9 mouse cellular contexts compared by ENCODE assay signal in the genomic region with DNA sequence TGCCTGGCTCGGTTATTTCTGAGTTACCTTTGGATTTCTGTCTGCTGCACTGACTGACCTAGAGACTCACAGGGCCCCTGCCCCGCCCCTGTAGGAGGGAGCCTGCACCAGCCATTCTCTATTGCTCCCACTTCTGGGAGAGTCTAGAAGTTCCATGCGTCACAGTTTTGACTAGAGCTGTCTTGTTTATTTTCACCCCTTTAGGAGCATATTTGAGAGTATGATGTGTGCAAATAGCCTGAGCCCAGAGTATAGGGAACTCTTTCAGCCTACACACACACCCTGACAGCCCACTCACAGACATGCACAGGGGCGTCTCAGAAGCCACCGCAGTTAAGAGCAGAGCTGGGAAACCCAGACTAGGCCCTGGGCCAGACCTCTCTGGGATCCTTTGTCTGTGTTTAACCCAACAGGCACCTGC. TPM values are rescaled to one million over a fixed set of nuclear protein-coding genes. Genes with fewer than 3 reads are reported as not detected.
A peak's percentile ranks its signal among the peaks of the same experiment; 100 is the strongest.
DNase-seq lines count a peak whose midpoint lies in the region; ATAC-seq lines count a peak whose summit lies in the region.
"Had no signal": no experiment of that assay in that cellular context is flagged by ENCODE, and none has a peak within 500 bp of the region (broad histone marks: within the 10 kb centered on the region; RNA-seq: fewer than 3 reads in every experiment).

No protein-coding gene starts in this region.

- no peak overlapping the region for H3K4me2 ChIP-seq in heart, embryonic 12.5 days
- no peak overlapping the region for H3K4me2 ChIP-seq in forebrain, embryonic 12.5 days

- no peak overlapping the region for H3K9ac ChIP-seq in heart, embryonic 12.5 days
- H3K9ac ChIP-seq in forebrain, embryonic 12.5 days, result peak overlapping the region; percentile 25; the same call in 1 of the 2 replicates
- H3K9ac ChIP-seq: liver, embryonic 14.5 days had no signal

- no peaks in the 10 kb centered on the region for H3K9me3 ChIP-seq in heart, embryonic 12.5 days (replicated peaks)
- no peaks in the 10 kb centered on the region for H3K9me3 ChIP-seq in forebrain, embryonic 12.5 days

- no peak for DNase-seq in heart, adult 11 months
- peak; percentile 65 for DNase-seq in kidney, postnatal 10 days
- no peak for DNase-seq in layer of hippocampus, postnatal 36 days
- no peak for DNase-seq in cerebellum, postnatal 10 days

- H3K27ac ChIP-seq in heart, embryonic 12.5 days (ENCODE audit: poor library complexity, severe bottlenecking), result peak overlapping the region; percentile 10; the same call in 1 of the 2 replicates
- H3K27ac ChIP-seq in forebrain, embryonic 12.5 days, result peak overlapping the region; percentile 78
- H3K27ac ChIP-seq: liver, embryonic 14.5 days had no signal

- no peaks in the 10 kb centered on the region for H3K36me3 ChIP-seq in heart, embryonic 12.5 days
- 0 out of 2 replicates have a peak, but pooled peaks cover 5% of the 10 kb centered on the region for H3K36me3 ChIP-seq in forebrain, embryonic 12.5 days (replicated peaks)

- ATAC-seq in heart, embryonic 12.5 days (ENCODE audit: insufficient number of reproducible peaks, low FRiP score), result no peak
- ATAC-seq in forebrain, embryonic 12.5 days (ENCODE audit: low FRiP score), result no peak
- ATAC-seq in megakaryocyte progenitor cell, adult 5-6 weeks (replicated peaks; ENCODE audit: poor library complexity), result 0 out of 2 replicates have a peak, but pooled peaks have one; percentile 13
- ATAC-seq in activated CD4-positive, CD25-positive, alpha-beta regulatory T cell, adult 4 months, result no peak

- H3K4me3 ChIP-seq in heart, embryonic 12.5 days, result no peak overlapping the region
- H3K4me3 ChIP-seq in forebrain, embryonic 12.5 days (replicated peaks), result no peak overlapping the region

- WGBS in heart, embryonic 12.5 days, result 62% methylated on average over 5 of the region's 5 CpGs
- 70% methylated on average over 5 of the region's 5 CpGs for WGBS in forebrain, embryonic 12.5 days

- no peaks in the 10 kb centered on the region for H3K27me3 ChIP-seq in heart, embryonic 12.5 days (replicated peaks)
- 0 out of 2 replicates have a peak, but pooled peaks cover 2% of the 10 kb centered on the region for H3K27me3 ChIP-seq in forebrain, embryonic 12.5 days

- H3K4me1 ChIP-seq in heart, embryonic 12.5 days (replicated peaks), result peaks cover 69% of the 10 kb centered on the region
- H3K4me1 ChIP-seq in forebrain, embryonic 12.5 days, result peaks cover 57% of the 10 kb centered on the region

RNA-seq across cellular contexts. Expression of a gene that starts 54.9 kb away (rescaled TPM):
- polyA plus RNA-seq in heart, embryonic 12.5 days (2016; fragmentation: Nextera tagmentation; extraction: Ambion mirVana), result 0.23 and 1.1 TPM in 2 replicates
- polyA plus RNA-seq in forebrain, embryonic 12.5 days (2016; fragmentation: Nextera tagmentation; extraction: Ambion mirVana), result 1.1 and 1.6 TPM in 2 replicates
- 0.67 and 1.4 TPM in 2 replicates for total RNA-seq in megakaryocyte progenitor cell, adult 5-6 weeks (2015)
- total RNA-seq in megakaryocyte progenitor cell, adult 5-6 weeks (2017), result 2.4 and 2.5 TPM in 2 replicates
- polyA plus RNA-seq in activated CD4-positive, CD25-positive, alpha-beta regulatory T cell, adult 4 months (2017; shearing (Covaris generic)), result 1 to 10 TPM; 1.0 to 1.6 TPM
- total RNA-seq in layer of hippocampus, postnatal 36 days (2021), result 1 to 10 TPM; 1.0 to 1.5 TPM
